Mouse (Mus musculus) forebrain, embryonic 15.5 days (tissue): ENCODE measurements at regions not wholly inside any gene's neighbourhood (a gene's known extent, or its start where the extent isn't known, plus 50 kb on each side); places are given as distances from the start of the nearest gene placed in this dataset.

Experiments used
- ATAC-seq: fragments of 200-750 bp; cut with Nextera tagmentation; replicated peaks from 2 replicates; pipeline ENCODE4 v1.8.0; 2017; ENCODE audit warnings: mild to moderate bottlenecking, moderate TSS enrichment, moderate library complexity
- H3K27ac ChIP-seq: fragments of 300-500 bp; sonication (generic); replicated peaks from 2 replicates; pipeline ENCODE4 v1.5.1; 2015; ENCODE audit warnings: mild to moderate bottlenecking, inconsistent platforms
- H3K27me3 ChIP-seq: fragments of 300-500 bp; sonication (generic); 2 replicates; pipeline ENCODE4 v1.6.1; 2015; ENCODE audit warnings: inconsistent platforms
- H3K36me3 ChIP-seq: fragments of 300-500 bp; sonication (generic); 2 replicates; pipeline ENCODE4 v1.6.1; 2015; ENCODE audit warnings: mild to moderate bottlenecking, inconsistent platforms
- H3K4me1 ChIP-seq: fragments of 300-500 bp; sonication (generic); 2 replicates; pipeline ENCODE4 v1.6.1; 2015; ENCODE audit warnings: inconsistent platforms
- H3K4me2 ChIP-seq: fragments of 300-500 bp; sonication (generic); replicated peaks from 2 replicates; pipeline ENCODE4 v1.6.1; 2015; ENCODE audit warnings: mild to moderate bottlenecking, inconsistent platforms
- H3K4me3 ChIP-seq: fragments of 300-500 bp; sonication (generic); 2 replicates; pipeline ENCODE4 v1.5.1; 2015; ENCODE audit warnings: mild to moderate bottlenecking, inconsistent platforms
- H3K9ac ChIP-seq: fragments of 300-500 bp; sonication (generic); replicated peaks from 2 replicates; pipeline ENCODE4 v1.6.1; 2015; ENCODE audit warnings: mild to moderate bottlenecking, inconsistent platforms
- H3K9me3 ChIP-seq: fragments of 300-500 bp; sonication (generic); 2 replicates; pipeline ENCODE4 v1.6.1; 2016; ENCODE audit warnings: inconsistent platforms
- WGBS: fragments of 180-500 bp; shearing (Covaris S2); methylation state at CpG from one replicate; pipeline ENCODE4 v1.1.7; 2015; ENCODE audit warnings: mixed read lengths; 5-methylcytosine and 5-hydroxymethylcytosine counted together

GRCm38 (mm10) chr15:36884074-36884473 is 123.5 kb downstream of the Zfp706 start:
- no peaks in the 10 kb centered on the region for H3K4me1 ChIP-seq
- no peaks in the 10 kb centered on the region for H3K27me3 ChIP-seq
- H3K36me3 ChIP-seq, result no peaks in the 10 kb centered on the region
- H3K9ac ChIP-seq, result no peak overlapping the region
- 97% methylated on average over 3 of the region's 3 CpGs for WGBS
- H3K9me3 ChIP-seq, result no peaks in the 10 kb centered on the region
- no peak overlapping the region for H3K4me2 ChIP-seq
- H3K4me3 ChIP-seq, result no peak overlapping the region
- no peak overlapping the region for H3K27ac ChIP-seq
- no peak for ATAC-seq

GRCm38 (mm10) chr15:36883156-36883555 is 124.4 kb downstream of the Zfp706 start:
- ATAC-seq, result no peak
- H3K27me3 ChIP-seq, result no peaks in the 10 kb centered on the region
- WGBS, result 83% methylated on average over 6 of the region's 6 CpGs
- no peaks in the 10 kb centered on the region for H3K9me3 ChIP-seq
- no peaks in the 10 kb centered on the region for H3K36me3 ChIP-seq
- no peak overlapping the region for H3K27ac ChIP-seq
- no peak overlapping the region for H3K4me3 ChIP-seq
- H3K4me1 ChIP-seq, result no peaks in the 10 kb centered on the region
- no peak overlapping the region for H3K4me2 ChIP-seq
- no peak overlapping the region for H3K9ac ChIP-seq

- H3K9ac ChIP-seq, result no peak overlapping the region
- H3K4me1 ChIP-seq, result no peaks in the 10 kb centered on the region
- 74% methylated on average over 2 of the region's 2 CpGs for WGBS
- H3K4me3 ChIP-seq, result no peak overlapping the region
- H3K4me2 ChIP-seq, result no peak overlapping the region
- H3K9me3 ChIP-seq, result no peaks in the 10 kb centered on the region
- no peak for ATAC-seq
- no peak overlapping the region for H3K27ac ChIP-seq
- no peaks in the 10 kb centered on the region for H3K36me3 ChIP-seq
- H3K27me3 ChIP-seq, result no peaks in the 10 kb centered on the region
Measured at GRCm38 (mm10) chr15:36881576-36881975, 126.0 kb downstream of the Zfp706 start.

- whole genome bisulfite sequencing, result 98% methylated on average over 3 of the region's 3 CpGs
- ATAC-seq, result no peak
Measured at GRCm38 (mm10) chr15:36880602-36881001, 127.0 kb downstream of the Zfp706 start.

GRCm38 (mm10) chr15:36879587-36879986 is 128.0 kb downstream of the Zfp706 start:
- Histone ChIP-seq H3K9ac (no peak overlapping the region), H3K27me3 (no peaks in the 10 kb centered on the region), H3K4me2 (no peak overlapping the region), H3K9me3 (no peaks in the 10 kb centered on the region), H3K4me1 (no peaks in the 10 kb centered on the region), H3K4me3 (no peak overlapping the region), H3K27ac (no peak overlapping the region), H3K36me3 (no peaks in the 10 kb centered on the region)
- 89% methylated on average over 7 of the region's 7 CpGs for WGBS
- no peak for ATAC-seq

More at GRCm38 (mm10) chr15:36880602-36881001, 127.0 kb downstream of the Zfp706 start:
- Histone ChIP-seq H3K4me3 (no peak overlapping the region), H3K4me1 (no peaks in the 10 kb centered on the region), H3K27me3 (no peaks in the 10 kb centered on the region), H3K9me3 (no peaks in the 10 kb centered on the region), H3K27ac (no peak overlapping the region), H3K9ac (no peak overlapping the region), H3K4me2 (no peak overlapping the region), H3K36me3 (no peaks in the 10 kb centered on the region)

GRCm38 (mm10) chr15:36878960-36879359 is 128.6 kb downstream of the Zfp706 start:
- Histone ChIP-seq H3K4me1 (peaks cover 4% of the 10 kb centered on the region), H3K9ac (no peak overlapping the region), H3K4me2 (no peak overlapping the region), H3K27me3 (no peaks in the 10 kb centered on the region), H3K4me3 (no peak overlapping the region), H3K27ac (no peak overlapping the region), H3K36me3 (no peaks in the 10 kb centered on the region), H3K9me3 (no peaks in the 10 kb centered on the region)
- no peak for ATAC-seq
- WGBS, result 36% methylated on average over 5 of the region's 5 CpGs

- no peaks in the 10 kb centered on the region for H3K36me3 ChIP-seq
- H3K4me1 ChIP-seq, result peaks cover 11% of the 10 kb centered on the region
- WGBS, result 88% methylated on average over 3 of the region's 3 CpGs
- H3K9me3 ChIP-seq, result no peaks in the 10 kb centered on the region
- no peak overlapping the region for H3K4me2 ChIP-seq
- no peak overlapping the region for H3K27ac ChIP-seq
- no peaks in the 10 kb centered on the region for H3K27me3 ChIP-seq
- no peak overlapping the region for H3K9ac ChIP-seq
- ATAC-seq, result no peak
- no peak overlapping the region for H3K4me3 ChIP-seq
Measured at GRCm38 (mm10) chr15:36878276-36878675, 129.3 kb downstream of the Zfp706 start.

- Histone ChIP-seq H3K27me3 (no peaks in the 10 kb centered on the region), H3K4me2 (no peak overlapping the region), H3K9ac (no peak overlapping the region), H3K9me3 (no peaks in the 10 kb centered on the region), H3K4me3 (no peak overlapping the region), H3K36me3 (no peaks in the 10 kb centered on the region), H3K27ac (no peak overlapping the region), H3K4me1 (peaks cover 15% of the 10 kb centered on the region)
- ATAC-seq, result no peak
- WGBS, result 85% methylated on average over 7 of the region's 7 CpGs
Measured at GRCm38 (mm10) chr15:36877501-36877900, 130.1 kb downstream of the Zfp706 start.

GRCm38 (mm10) chr15:36875980-36876778 is 131.4 kb downstream of the Zfp706 start:
- Histone ChIP-seq H3K4me1 (peaks cover 15% of the 10 kb centered on the region), H3K27me3 (no peaks in the 10 kb centered on the region), H3K4me2 (no peak overlapping the region), H3K9ac (no peak overlapping the region), H3K4me3 (no peak overlapping the region), H3K36me3 (no peaks in the 10 kb centered on the region), H3K9me3 (no peaks in the 10 kb centered on the region), H3K27ac (no peak overlapping the region)
- WGBS, result 88% methylated on average over 10 of the region's 10 CpGs
- ATAC-seq, result no peak

- H3K9me3 ChIP-seq, result no peaks in the 10 kb centered on the region
- no peak overlapping the region for H3K4me2 ChIP-seq
- no peaks in the 10 kb centered on the region for H3K27me3 ChIP-seq
- H3K36me3 ChIP-seq, result no peaks in the 10 kb centered on the region
- no peak overlapping the region for H3K27ac ChIP-seq
- no peak for ATAC-seq
- H3K9ac ChIP-seq, result no peak overlapping the region
- no peak overlapping the region for H3K4me3 ChIP-seq
- peaks cover 15% of the 10 kb centered on the region for H3K4me1 ChIP-seq
- 89% methylated on average over 4 of the region's 4 CpGs for WGBS
Measured at GRCm38 (mm10) chr15:36874555-36874954, 133.0 kb downstream of the Zfp706 start.

GRCm38 (mm10) chr15:36873884-36874243 is 133.7 kb downstream of the Zfp706 start:
- H3K27me3 ChIP-seq, result no peaks in the 10 kb centered on the region
- H3K27ac ChIP-seq, result peak overlapping the region; percentile 39; the same call in 1 of the 2 replicates
- H3K9ac ChIP-seq, result 0 out of 2 replicates have a peak overlapping the region, but pooled peaks have one; percentile 13
- H3K4me1 ChIP-seq, result peaks cover 15% of the 10 kb centered on the region
- WGBS, result 20% methylated on average over 5 of the region's 5 CpGs
- no peaks in the 10 kb centered on the region for H3K9me3 ChIP-seq
- H3K4me3 ChIP-seq, result no peak overlapping the region
- H3K4me2 ChIP-seq, result 0 out of 2 replicates have a peak overlapping the region, but pooled peaks have one; percentile 17
- peak; percentile 38; the same call in 1 of the 2 replicates for ATAC-seq
- H3K36me3 ChIP-seq, result no peaks in the 10 kb centered on the region

GRCm38 (mm10) chr15:36873058-36873883 is 134.3 kb downstream of the Zfp706 start:
- H3K9me3 ChIP-seq, result no peaks in the 10 kb centered on the region
- peaks cover 15% of the 10 kb centered on the region for H3K4me1 ChIP-seq
- ATAC-seq, result peak; percentile 66
- H3K9ac ChIP-seq, result 0 out of 2 replicates have a peak overlapping the region, but pooled peaks have one; percentile 13
- no peaks in the 10 kb centered on the region for H3K27me3 ChIP-seq
- no peaks in the 10 kb centered on the region for H3K36me3 ChIP-seq
- peak overlapping the region; percentile 39; the same call in 1 of the 2 replicates for H3K27ac ChIP-seq
- 15% methylated on average over 10 of the region's 10 CpGs for WGBS
- H3K4me2 ChIP-seq, result peak overlapping the region; percentile 17; the same call in 1 of the 2 replicates
- H3K4me3 ChIP-seq, result no peak overlapping the region
